Mouse (Mus musculus) WW6 (cell line): ENCODE data around the gene H1foo.

Source experiments
- DNase-seq: peaks from one replicate; pipeline ENCODE4 v3.0.0-alpha.2; 2013; ENCODE audit warnings: low read depth, low spot score

The H1foo gene

GRCm38 (mm10) chr6:115961743-115962142 is 17.0 kb downstream of the H1foo start:
- no peak for DNase-seq

GRCm38 (mm10) chr6:115962439-115963085 is 17.8 kb downstream of the H1foo start:
- DNase-seq: peak; percentile 53

- no peak for DNase-seq
Observed at GRCm38 (mm10) chr6:115963656-115964055, 18.9 kb downstream of the H1foo start.

- no peak for DNase-seq
Observed at GRCm38 (mm10) chr6:115966227-115966966, 21.7 kb downstream of the H1foo start.

- DNase-seq: no peak
Observed at GRCm38 (mm10) chr6:115967291-115967880, 22.6 kb downstream of the H1foo start.

GRCm38 (mm10) chr6:115968086-115968485 is 23.3 kb downstream of the H1foo start:
- no peak for DNase-seq

GRCm38 (mm10) chr6:115968700-115969099 is 24.0 kb downstream of the H1foo start:
- DNase-seq: no peak

- no peak for DNase-seq
Observed at GRCm38 (mm10) chr6:115969103-115969502, 24.4 kb downstream of the H1foo start.

GRCm38 (mm10) chr6:115969952-115970351 is 25.2 kb downstream of the H1foo start:
- no peak for DNase-seq

GRCm38 (mm10) chr6:115971273-115972060 is 26.7 kb downstream of the H1foo start:
- no peak for DNase-seq

GRCm38 (mm10) chr6:115972083-115972764 is 27.5 kb downstream of the H1foo start:
- no peak for DNase-seq

GRCm38 (mm10) chr6:115973139-115973875 is 28.6 kb downstream of the H1foo start:
- DNase-seq: no peak

- DNase-seq: no peak
Observed at GRCm38 (mm10) chr6:115973881-115974662, 29.3 kb downstream of the H1foo start.

GRCm38 (mm10) chr6:115975606-115976005 is 30.9 kb downstream of the H1foo start:
- DNase-seq: no peak

- DNase-seq: no peak
Observed at GRCm38 (mm10) chr6:115977810-115978209, 33.1 kb downstream of the H1foo start.

- DNase-seq: no peak
Observed at GRCm38 (mm10) chr6:115978596-115978995, 33.9 kb downstream of the H1foo start.

- no peak for DNase-seq
Observed at GRCm38 (mm10) chr6:115982889-115983288, 38.2 kb downstream of the H1foo start.

- no peak for DNase-seq
Observed at GRCm38 (mm10) chr6:115983306-115984038, 38.7 kb downstream of the H1foo start.

GRCm38 (mm10) chr6:115984580-115984979 is 39.8 kb downstream of the H1foo start:
- DNase-seq: no peak
